Mouse (Mus musculus): ENCODE results near the gene Iqch. TPM values are rescaled to one million over a fixed set of nuclear protein-coding genes. Genes with fewer than 3 reads are reported as not detected.

The Iqch gene
- total and polyA plus RNA-seq, 2 experiments from 2014 or later = 0.18 to 0.26 TPM

DNA sequence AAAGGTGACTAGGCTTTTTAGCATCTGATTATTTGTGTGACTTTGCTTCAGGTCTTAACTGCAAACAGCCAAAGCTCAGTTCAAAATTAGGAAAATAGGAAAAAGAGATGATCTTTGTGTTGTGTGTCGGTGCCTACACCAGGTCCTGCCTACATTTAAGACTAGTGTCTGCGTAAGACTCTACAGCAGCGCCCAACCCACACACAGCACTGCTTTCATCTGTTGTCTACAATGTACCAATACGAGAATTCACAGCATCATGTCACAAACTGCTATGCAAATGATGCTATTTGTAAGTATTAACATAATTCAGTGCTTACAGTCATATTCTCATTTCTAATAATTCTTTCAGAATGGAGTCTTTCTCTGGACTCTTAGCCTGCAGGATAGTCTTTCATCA, 108.5 kb downstream of the Iqch start:
- no peak for DNase-seq (ENCODE audit: low spot score)
- 90% methylated on average over 4 of the region's 4 CpGs for WGBS
- no peak for ATAC-seq

DNA sequence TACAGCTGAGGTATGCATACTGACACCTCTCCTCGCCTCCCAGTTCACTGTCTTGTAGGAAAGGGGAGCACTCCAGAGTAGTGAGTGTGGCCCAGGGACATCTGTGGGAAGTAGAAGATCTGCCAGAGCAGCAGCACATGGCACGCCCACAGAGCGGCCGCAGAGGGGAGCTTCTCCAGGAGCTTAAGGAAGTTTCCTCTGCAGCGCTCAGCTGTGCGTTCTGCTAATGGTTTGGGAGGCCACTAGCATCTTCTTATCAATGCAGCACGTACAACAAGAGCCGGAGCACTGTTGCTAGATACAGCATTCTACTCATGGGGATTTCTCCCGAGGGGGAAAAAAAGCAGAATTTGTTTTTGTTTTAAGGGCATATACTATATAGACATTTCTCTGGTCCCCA, 110.0 kb downstream of the Iqch start:
- 36% methylated on average over 9 of the region's 9 CpGs for WGBS
- ATAC-seq = no peak
- H3K4me2 ChIP-seq (ENCODE audit: low read depth, low read length) = no peak overlapping the region
- no peaks in the 10 kb centered on the region for H3K9me3 ChIP-seq (ENCODE audit: low read length)
- H3K4me3 ChIP-seq (ENCODE audit: low read length) = no peak overlapping the region
- peak; percentile 7 for DNase-seq (ENCODE audit: low spot score)
- H3K36me3 ChIP-seq (ENCODE audit: insufficient read depth, low read length) = no peaks in the 10 kb centered on the region
- no peaks in the 10 kb centered on the region; the same call in 1 of the 2 replicates for H3K27me3 ChIP-seq (ENCODE audit: insufficient read depth, low read length)
- peaks cover 9% of the 10 kb centered on the region for H3K4me1 ChIP-seq (ENCODE audit: insufficient read depth, low read length)
- no peak overlapping the region for H3K9ac ChIP-seq (replicated peaks; ENCODE audit: low read length)
- TF ChIP-seq CTCF (IDR thresholded peaks at IDR 0.05; ENCODE audit: low read depth) = no peak
- no peak overlapping the region for H3K27ac ChIP-seq

More for the DNA sequence above, 108.5 kb downstream of the Iqch start:
- H3K4me1 ChIP-seq (ENCODE audit: insufficient read depth, low read length) = peaks cover 9% of the 10 kb centered on the region
- no peak overlapping the region for H3K4me2 ChIP-seq (ENCODE audit: low read depth, low read length)
- H3K27me3 ChIP-seq (ENCODE audit: insufficient read depth, low read length) = no peaks in the 10 kb centered on the region
- no peaks in the 10 kb centered on the region for H3K9me3 ChIP-seq (ENCODE audit: low read length)
- H3K9ac ChIP-seq (replicated peaks; ENCODE audit: low read length) = no peak overlapping the region
- no peak overlapping the region for H3K4me3 ChIP-seq (ENCODE audit: low read length)
- no peaks in the 10 kb centered on the region for H3K36me3 ChIP-seq (ENCODE audit: insufficient read depth, low read length)
- no peak for TF ChIP-seq CTCF (IDR thresholded peaks at IDR 0.05; ENCODE audit: low read depth)
- no peak overlapping the region for H3K27ac ChIP-seq

DNA sequence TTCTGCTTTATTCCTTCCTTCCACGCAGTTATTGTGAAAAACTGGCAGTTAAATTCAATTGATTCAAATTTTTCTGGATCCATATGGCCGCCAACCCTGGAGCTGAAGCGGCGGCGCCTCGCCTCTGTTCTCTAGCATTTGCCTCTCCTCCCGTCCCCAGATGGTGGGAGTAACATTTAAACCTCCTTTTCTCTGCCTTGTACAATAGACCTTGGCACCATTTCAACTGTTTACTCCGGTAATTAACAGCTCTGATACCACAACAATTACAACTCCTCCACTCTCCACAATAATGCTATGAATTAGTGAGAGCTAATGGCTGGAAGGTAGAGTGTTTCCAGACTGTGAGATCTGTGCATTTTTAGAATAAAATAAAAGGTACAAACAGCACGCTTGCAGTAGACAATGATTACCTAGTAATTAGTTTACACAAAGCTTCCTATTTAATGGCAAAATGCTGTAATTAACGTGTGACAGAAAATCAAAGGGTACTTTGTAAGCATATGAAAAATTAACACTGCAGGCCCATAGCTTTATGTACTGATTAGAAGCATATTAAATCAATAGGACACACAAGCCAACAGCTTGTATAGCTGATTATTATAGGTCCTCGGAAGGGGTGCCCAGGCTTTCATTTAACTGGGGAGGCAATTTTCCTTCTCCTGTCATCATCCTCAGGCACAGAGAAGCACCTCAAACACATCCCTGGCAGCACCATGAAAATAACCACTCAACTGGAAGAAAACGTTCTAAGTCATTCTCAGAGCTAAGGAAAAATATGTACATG, 111.6 kb downstream of the Iqch start:
- 27% methylated on average over 12 of the region's 12 CpGs for WGBS
- DNase-seq (ENCODE audit: low spot score) = peak; percentile 69
- H3K4me2 ChIP-seq (ENCODE audit: low read depth, low read length) = peak overlapping the region; percentile 41
- H3K27me3 ChIP-seq (ENCODE audit: insufficient read depth, low read length) = no peaks in the 10 kb centered on the region; the same call in 1 of the 2 replicates
- no peak for ATAC-seq
- no peak for TF ChIP-seq CTCF (IDR thresholded peaks at IDR 0.05; ENCODE audit: low read depth)
- peaks cover 9% of the 10 kb centered on the region for H3K4me1 ChIP-seq (ENCODE audit: insufficient read depth, low read length)
- peak overlapping the region; percentile 12; the same call in 1 of the 2 replicates for H3K27ac ChIP-seq
- no peaks in the 10 kb centered on the region for H3K36me3 ChIP-seq (ENCODE audit: insufficient read depth, low read length)
- H3K4me3 ChIP-seq (ENCODE audit: low read length) = no peak overlapping the region
- H3K9ac ChIP-seq (replicated peaks; ENCODE audit: low read length) = no peak overlapping the region
- H3K9me3 ChIP-seq (ENCODE audit: low read length) = no peaks in the 10 kb centered on the region

DNA sequence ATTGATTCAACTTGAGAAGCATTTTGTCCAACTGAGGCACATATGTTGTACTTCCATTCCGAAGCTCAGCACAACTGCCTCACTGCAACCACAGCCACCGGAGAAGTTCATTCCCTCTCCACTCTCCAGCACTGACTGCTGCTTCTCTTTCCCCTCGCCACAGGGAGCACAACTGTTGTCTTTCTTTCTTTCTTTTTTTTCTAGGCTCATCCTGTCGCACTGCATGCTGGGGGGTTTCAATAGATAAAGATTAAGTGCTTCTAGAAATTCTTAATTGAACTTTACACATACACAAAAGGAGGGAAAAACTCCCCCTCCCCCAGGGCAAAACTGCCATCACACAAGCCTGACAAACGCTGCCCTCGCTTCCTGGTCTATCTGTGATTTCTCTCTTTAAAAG, 113.1 kb downstream of the Iqch start:
- Histone ChIP-seq H3K9ac (replicated peaks; ENCODE audit: low read length) (no peak overlapping the region), H3K36me3 (ENCODE audit: insufficient read depth, low read length) (no peaks in the 10 kb centered on the region), H3K4me2 (ENCODE audit: low read depth, low read length) (no peak overlapping the region), H3K27me3 (ENCODE audit: insufficient read depth, low read length) (no peaks in the 10 kb centered on the region; the same call in 1 of the 2 replicates), H3K9me3 (ENCODE audit: low read length) (no peaks in the 10 kb centered on the region), H3K4me1 (ENCODE audit: insufficient read depth, low read length) (peaks cover 9% of the 10 kb centered on the region), H3K27ac (no peak overlapping the region), H3K4me3 (ENCODE audit: low read length) (no peak overlapping the region)
- DNase-seq (ENCODE audit: low spot score) (no peak), ATAC-seq (no peak)
- no peak for TF ChIP-seq CTCF (IDR thresholded peaks at IDR 0.05; ENCODE audit: low read depth)
- WGBS = 51% methylated on average over 6 of the region's 6 CpGs

DNA sequence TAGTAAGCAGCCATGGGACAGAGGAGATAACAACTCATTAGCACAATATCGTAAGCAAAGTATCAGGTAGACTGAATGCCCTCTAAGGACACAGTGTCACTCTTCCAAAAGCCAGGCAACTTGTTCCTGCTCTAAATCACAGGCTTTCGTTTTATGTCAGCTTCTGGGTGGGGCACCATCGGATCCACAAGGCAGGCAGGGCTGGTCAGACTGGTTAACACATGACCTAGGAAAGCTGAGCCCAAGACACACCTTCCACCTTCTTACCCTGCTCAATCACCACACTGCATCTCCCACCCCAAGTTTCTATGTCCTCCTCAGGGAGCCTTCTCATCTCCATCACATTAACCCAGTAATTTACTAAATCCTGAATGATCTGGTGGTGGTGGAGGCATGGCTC, 136.7 kb downstream of the Iqch start:
- no peak for TF ChIP-seq CTCF (IDR thresholded peaks at IDR 0.05; ENCODE audit: low read depth)
- Histone ChIP-seq H3K9ac (replicated peaks; ENCODE audit: low read length) (no peak overlapping the region), H3K27ac (no peak overlapping the region), H3K4me2 (ENCODE audit: low read depth, low read length) (no peak overlapping the region), H3K4me3 (ENCODE audit: low read length) (no peak overlapping the region), H3K9me3 (ENCODE audit: low read length) (no peaks in the 10 kb centered on the region), H3K27me3 (ENCODE audit: insufficient read depth, low read length) (no peaks in the 10 kb centered on the region), H3K36me3 (ENCODE audit: insufficient read depth, low read length) (no peaks in the 10 kb centered on the region), H3K4me1 (ENCODE audit: insufficient read depth, low read length) (no peaks in the 10 kb centered on the region)
- ATAC-seq (no peak), DNase-seq (ENCODE audit: low spot score) (no peak)
- WGBS = 89% methylated on average over 3 of the region's 3 CpGs

DNA sequence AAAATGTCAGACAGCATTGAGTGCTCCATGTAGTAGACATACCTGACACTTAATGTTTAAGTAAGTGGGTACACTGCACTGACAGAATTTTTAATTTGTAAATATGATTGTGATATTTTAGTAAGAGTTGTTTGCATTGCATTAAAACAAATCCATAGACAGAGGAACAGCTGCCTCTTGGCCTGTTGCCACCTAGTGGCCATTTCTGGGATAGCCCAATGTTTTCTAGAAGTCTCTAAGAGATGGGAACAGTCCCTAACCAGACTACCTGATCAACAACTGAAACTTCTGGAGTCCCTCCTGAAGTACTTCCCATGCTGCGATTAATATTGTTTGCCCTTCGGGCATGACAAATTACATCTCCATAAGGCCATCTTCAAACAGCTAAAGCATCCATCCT, 140.0 kb downstream of the Iqch start:
- DNase-seq (ENCODE audit: low spot score) (peak; percentile 92), ATAC-seq (no peak)
- Histone ChIP-seq H3K9me3 (ENCODE audit: low read length) (no peaks in the 10 kb centered on the region), H3K4me2 (ENCODE audit: low read depth, low read length) (no peak overlapping the region), H3K4me1 (ENCODE audit: insufficient read depth, low read length) (no peaks in the 10 kb centered on the region), H3K27me3 (ENCODE audit: insufficient read depth, low read length) (no peaks in the 10 kb centered on the region), H3K4me3 (ENCODE audit: low read length) (no peak overlapping the region), H3K27ac (no peak overlapping the region), H3K9ac (replicated peaks; ENCODE audit: low read length) (no peak overlapping the region), H3K36me3 (ENCODE audit: insufficient read depth, low read length) (no peaks in the 10 kb centered on the region)
- WGBS = 54% methylated on average over 2 of the region's 2 CpGs
- peak; percentile 89 for TF ChIP-seq CTCF (IDR thresholded peaks at IDR 0.05; ENCODE audit: low read depth)

DNA sequence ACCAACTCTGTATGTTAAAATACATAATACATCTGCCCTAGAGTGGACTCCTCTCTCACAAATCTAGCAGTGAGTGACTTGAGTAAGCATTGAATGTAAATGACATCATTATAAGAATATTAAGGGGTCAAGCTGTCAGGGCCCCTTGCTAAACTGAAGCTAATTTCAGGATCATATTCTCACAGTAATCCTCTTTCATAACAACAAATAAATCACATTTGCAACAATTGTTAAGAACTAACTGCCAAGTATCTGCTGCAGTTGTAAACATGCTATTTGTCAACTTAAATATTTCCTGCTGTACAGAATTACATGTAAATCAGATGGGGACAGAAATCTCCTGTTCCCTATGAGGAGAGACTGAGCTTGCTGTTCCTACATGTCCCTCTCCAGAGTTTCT, 145.9 kb downstream of the Iqch start:
- ATAC-seq (no peak), DNase-seq (ENCODE audit: low spot score) (no peak)
- Histone ChIP-seq H3K4me2 (ENCODE audit: low read depth, low read length) (no peak overlapping the region), H3K4me1 (ENCODE audit: insufficient read depth, low read length) (no peaks in the 10 kb centered on the region), H3K36me3 (ENCODE audit: insufficient read depth, low read length) (no peaks in the 10 kb centered on the region), H3K27ac (no peak overlapping the region), H3K27me3 (ENCODE audit: insufficient read depth, low read length) (no peaks in the 10 kb centered on the region), H3K9ac (replicated peaks; ENCODE audit: low read length) (no peak overlapping the region), H3K9me3 (ENCODE audit: low read length) (no peaks in the 10 kb centered on the region), H3K4me3 (ENCODE audit: low read length) (no peak overlapping the region)
- TF ChIP-seq CTCF (IDR thresholded peaks at IDR 0.05; ENCODE audit: low read depth) = no peak

All from hindbrain, postnatal 0 days (tissue).